Mouse (Mus musculus) olfactory bulb, adult 2 months (tissue): ENCODE results near the gene Aph1a.

ENCODE experiments used
- CTCF ChIP-seq: fragments of 200-500 bp; IDR thresholded peaks from 2 replicates; pipeline ENCODE4 v1.5.1; 2012; ENCODE audit warnings: low read depth, mild to moderate bottlenecking, low read length, moderate library complexity; ENCODE audit not compliant: insufficient read depth
- POLR2A ChIP-seq: fragments of 200-500 bp; IDR thresholded peaks from 2 replicates; pipeline ENCODE4 v1.6.1; 2012; ENCODE audit warnings: mild to moderate bottlenecking, low read depth, low read length, moderate library complexity; ENCODE audit not compliant: insufficient read depth

- TF ChIP-seq CTCF (no peak), POLR2A (no peak)
These were observed 49.5 kb downstream of the Aph1a start for GRCm38 (mm10) chr3:95943226-95943625.
